Mouse (Mus musculus) urinary bladder, postnatal 4 days (tissue): ENCODE data around the gene Trex1.

Source experiments
- DNase-seq, 2 experiments: peaks; one replicate each; pipeline ENCODE4 v3.0.0; 2021 to 2022; ENCODE audit warnings: low spot score in 2 of 2

Trex1 gene

GRCm38 (mm10) chr9:109059136-109059903, at the start of gene Trex1:
Gene Trex1 (minus strand): TSS chr9:109059734.
- DNase-seq: peak; percentile 85 to 86

- no peak for DNase-seq
Observed at GRCm38 (mm10) chr9:109107341-109107740, 47.8 kb upstream of the Trex1 start.

GRCm38 (mm10) chr9:109105648-109106047, 46.1 kb upstream of the Trex1 start:
- no peak for DNase-seq

GRCm38 (mm10) chr9:109105011-109105410, 45.5 kb upstream of the Trex1 start:
- DNase-seq: no peak

DNA sequence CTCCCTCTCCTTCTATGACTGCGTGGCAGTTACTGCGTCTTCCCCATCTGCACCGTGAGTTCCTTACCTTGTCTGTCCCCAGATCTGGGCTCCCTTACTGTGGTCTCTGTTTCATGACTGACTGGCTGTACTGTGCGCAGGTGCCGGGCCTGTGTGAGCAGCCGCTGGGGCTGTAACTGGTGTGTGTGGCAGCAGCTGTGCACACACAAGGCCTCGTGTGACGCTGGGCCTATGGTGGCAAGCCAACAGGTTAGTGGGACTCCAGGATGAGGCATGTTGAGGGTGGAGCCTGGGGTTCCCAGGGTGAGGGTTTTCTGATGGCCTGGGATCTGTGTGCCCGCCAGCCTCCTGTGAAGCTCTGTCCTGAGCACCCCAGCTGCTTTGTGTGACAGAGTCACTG, 44.5 kb upstream of the Trex1 start:
- DNase-seq: no peak

DNA sequence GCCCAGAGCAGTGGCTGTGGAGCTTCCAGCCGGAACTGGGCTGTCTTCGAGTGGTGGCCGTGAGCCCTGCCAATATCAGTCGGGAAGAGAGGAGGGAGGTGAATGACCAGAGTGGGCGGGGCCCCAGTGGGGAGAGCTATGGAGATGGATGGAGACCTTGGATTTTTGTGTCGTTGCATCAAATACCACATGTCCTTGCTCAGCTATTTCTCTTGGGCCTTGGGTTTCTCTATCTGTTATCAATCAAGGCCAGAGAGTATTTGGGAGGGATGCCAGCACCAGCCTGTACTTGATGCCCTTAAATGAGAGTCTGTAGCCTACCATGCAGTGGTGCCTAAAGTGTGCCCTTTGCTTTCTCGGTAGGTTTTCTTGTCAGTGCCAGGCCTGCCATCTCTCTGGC, 43.7 kb upstream of the Trex1 start:
- DNase-seq: no peak

- no peak for DNase-seq
Observed at GRCm38 (mm10) chr9:109102541-109102940, 43.0 kb upstream of the Trex1 start.

DNA sequence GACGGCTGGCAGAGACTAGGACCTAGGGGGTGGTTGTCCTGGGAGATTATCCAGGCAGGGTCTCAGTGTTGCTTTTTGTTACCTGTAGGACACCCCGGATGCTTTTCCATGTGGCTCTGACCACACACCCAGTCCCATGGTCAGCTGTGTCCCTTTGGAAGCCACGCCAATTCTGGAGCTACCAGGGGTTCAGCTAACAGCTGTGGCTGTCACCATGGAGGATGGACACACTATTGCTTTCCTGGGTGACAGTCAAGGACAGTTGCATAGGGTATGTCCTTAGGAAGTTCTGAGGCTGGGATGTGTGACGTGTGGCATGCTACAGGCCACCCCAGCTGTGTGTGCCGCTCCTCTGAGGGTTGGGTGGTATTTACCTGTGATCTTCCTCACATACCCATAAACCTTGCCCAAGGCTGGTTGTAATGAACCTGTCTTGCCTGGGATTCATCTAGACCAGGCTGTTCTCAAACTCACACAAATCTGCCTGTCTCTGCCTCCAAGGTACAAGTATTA, 42.5 kb upstream of the Trex1 start:
- no peak for DNase-seq

DNA sequence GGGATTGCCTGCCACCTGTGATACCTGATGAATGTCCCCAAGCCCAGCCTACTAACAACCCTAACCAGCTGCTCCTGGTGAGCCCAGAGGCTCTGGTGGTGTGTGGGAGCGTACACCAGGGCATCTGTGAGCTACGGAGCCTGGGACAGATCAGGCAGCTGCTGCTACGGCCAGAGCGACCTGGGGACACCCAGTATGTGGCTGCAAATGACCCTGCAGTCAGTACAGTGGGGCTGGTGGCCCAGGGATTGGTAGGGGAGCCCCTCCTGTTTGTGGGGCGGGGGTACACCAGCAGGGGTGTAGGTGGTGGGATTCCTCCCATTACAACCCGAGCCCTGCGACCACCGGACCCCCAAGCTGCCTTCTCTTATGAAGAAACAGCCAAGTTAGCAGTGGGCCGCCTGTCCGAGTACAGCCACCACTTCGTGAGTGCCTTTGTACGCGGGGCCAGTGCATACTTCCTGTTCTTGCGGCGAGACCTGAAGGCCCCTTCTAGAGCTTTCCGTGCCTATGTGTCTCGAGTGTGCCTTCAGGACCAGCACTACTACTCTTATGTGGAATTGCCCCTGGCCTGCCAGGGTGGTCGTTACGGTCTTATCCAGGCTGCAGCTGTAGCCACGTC, 40.9 kb upstream of the Trex1 start:
- no peak for DNase-seq

GRCm38 (mm10) chr9:109098969-109099368, 39.4 kb upstream of the Trex1 start:
- peak in 1 of 2 experiments; percentile 59 for DNase-seq

GRCm38 (mm10) chr9:109098366-109098765, 38.8 kb upstream of the Trex1 start:
- DNase-seq: no peak

DNA sequence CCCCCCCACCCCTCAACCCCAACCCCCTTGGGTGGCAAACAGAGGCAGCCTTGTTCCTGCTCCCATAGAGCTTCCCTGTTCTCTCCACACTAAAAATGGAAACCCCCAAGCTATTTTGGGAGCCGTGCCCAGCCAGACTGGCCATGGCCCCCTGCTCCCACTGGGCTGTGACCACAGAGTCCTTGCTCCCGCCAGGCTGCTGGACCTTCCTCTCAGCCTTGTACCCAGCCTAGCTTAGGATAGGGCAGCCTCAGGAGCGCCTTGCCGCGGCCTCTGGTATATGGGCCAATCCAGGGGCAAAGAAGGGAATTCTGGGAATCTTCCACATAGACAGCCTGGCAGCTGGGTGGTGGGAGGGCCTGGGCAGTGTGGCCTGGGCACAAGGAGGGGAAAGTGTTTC, 38.3 kb upstream of the Trex1 start:
- no peak for DNase-seq

DNA sequence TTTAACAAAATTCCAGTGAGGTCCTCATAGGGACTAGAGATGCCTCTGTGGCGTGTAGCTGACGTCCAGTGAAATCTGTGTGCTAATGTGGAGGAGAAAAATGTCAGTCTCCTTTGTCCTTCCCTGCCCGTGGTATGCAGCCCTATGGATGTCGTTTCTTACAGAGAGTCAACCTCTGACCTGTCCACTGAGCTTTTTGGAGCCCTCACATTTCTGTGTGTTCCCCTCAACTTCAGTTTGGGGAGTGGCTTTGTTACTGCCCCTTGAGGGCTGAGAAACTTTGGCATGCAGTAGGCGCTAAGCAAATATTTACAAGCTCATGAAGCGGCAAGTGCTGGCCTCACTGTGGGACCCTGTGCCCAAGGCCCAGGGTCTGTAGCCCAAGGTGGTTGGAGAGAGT, 37.8 kb upstream of the Trex1 start:
- no peak for DNase-seq

- no peak for DNase-seq
Observed at GRCm38 (mm10) chr9:109096856-109097255, 37.3 kb upstream of the Trex1 start.

- no peak for DNase-seq
Observed at GRCm38 (mm10) chr9:109096251-109096661, 36.7 kb upstream of the Trex1 start.

DNA sequence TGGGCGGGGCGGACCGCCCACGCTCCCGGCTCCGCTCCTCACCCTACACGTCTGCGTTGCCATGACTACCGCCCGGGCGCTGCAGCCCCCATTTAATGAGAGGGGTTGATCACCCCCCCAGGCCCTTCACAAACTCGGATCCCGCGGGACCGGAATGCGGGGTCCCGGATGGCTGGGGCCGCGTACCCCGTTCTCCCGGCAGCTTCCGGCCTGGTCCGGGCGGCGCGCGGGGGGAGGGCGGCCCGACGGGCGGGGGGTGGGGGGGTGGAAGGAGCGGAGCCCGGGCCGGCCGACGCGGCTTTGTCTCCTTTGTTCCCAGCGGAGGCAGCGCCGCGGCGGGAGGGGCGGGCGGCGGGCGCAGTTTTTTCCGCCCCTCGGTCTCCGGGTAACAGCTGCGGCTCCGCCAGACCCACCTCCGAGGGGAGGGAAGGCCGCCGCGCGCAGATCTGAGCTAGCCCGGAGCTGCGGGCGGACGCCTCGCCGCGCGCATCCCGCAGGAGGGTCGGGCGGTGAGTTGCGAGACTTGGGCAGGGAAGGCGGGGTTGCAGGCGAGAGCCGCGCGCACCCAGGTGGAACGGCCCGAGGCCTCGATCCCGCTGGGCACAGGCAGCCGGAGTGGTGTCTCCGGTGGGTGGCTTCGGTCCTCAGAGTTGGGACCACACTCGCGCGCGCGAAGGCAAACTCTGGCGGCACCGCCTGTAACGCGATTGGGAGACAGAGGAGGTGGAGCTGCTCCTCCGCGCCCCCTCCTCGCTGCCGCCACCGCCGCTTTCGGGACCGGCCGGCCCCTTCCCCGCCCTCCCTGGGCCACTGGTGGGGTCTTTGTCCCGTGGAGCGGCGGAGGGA, 35.8 kb upstream of the Trex1 start, which contains the start of gene Plxnb1:
Gene Plxnb1 (plus strand): TSS at position 253 of the 846 bp plus-strand sequence.
- DNase-seq: peak; percentile 70 to 72

DNA sequence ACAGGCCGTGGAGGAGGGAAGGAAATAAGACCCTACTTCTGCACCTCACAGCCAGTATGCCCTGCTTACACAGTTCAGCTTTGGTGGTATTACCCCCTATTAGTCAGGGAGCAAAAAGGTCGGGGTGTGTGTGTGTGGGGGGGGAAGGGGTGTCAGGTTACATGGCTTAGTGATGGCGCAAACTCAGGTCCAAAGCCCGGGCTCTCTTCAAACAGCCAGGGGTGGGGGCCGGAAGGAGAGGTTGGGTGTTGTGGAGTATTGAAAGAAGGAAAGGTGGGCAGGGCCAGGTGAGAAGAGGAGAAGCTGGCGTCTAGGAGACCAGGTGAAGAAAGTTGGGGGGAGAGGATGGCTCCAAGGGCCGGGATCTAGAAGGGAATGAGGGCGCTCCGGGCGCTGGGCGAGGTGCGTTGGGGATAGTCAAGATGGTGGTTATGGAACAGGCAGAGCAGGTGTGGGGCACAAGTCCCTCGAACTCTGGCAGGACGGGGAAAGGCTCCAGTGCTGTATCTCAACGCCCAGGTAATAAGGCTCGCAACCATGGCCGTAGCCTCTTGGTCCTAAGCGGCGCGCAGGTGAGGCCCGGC, 35.1 kb upstream of the Trex1 start:
- DNase-seq: no peak

DNA sequence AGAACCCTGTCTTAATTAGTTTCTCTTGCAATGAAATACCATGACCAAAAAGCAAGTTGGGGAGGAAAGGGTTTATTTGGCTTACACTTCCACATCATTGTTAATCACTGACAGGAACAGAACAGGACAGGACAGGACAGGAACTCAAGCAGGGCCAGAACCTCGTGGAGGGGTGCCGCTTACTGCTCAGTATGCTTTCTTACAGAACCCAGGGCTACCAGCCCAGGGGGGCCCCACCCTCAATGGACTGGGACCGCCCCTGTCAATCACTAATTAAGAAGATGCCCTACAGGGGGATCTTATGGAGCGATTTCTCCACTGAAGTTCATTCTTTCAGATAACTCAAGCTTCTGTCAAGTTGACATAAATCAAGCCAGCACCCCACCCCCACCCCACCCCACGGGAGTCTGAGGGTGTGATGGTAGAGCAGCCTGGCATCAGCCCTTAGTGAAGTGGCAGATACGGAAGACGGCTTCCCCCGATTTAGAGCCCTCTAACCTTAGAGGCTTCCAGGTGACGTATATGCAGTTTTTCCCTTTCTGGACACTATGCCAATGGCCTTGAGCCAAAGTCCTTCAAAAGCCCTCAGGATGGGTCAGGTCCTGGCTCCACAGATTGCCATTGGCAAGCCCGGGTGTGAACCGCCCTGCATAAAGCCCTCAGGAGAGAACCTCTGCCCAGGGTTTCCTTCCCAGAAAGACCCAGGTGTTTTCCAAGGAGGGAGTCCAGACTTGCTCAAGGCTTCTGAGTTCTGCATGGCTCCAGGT, 34.4 kb upstream of the Trex1 start:
- DNase-seq: no peak

DNA sequence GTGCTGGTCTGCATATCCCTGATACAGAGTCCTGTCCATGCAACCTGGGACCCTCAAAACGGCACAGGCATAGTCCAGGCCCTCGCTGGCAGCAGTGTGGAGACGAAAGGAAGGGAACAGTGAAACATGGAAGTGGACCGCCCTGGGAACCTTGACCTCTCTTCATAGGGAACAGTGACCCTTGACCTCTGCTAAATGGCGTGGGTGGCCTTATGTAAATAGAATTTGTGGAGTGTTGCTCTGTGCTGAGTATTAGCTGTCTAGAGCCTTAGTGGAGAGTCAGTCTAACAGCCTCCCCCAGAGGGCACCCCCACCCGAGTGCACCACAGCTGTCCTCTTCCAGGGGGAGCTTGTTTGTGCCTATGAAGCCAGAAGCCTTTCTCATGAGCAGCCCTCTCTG, 33.3 kb upstream of the Trex1 start:
- no peak for DNase-seq

DNA sequence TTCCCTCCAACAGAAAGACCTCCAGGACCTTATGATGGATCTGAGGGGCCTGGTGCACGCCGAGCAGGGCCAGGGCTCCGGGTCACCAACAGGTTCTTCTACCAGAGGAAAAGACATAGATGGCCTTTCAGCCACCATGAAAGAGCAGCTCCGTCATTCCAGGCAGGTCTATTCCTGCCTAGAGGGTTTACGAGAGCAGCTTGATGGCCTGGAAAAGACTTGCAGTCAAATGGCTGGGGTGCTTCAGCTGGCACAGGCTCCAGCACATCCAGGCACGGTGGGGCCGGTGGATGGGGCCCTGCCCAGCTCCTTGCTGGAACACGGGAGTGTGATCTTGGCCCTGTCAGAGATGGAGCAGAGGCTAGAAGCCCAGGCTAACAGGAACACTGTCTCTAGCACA, 32.3 kb upstream of the Trex1 start:
- DNase-seq: no peak

DNA sequence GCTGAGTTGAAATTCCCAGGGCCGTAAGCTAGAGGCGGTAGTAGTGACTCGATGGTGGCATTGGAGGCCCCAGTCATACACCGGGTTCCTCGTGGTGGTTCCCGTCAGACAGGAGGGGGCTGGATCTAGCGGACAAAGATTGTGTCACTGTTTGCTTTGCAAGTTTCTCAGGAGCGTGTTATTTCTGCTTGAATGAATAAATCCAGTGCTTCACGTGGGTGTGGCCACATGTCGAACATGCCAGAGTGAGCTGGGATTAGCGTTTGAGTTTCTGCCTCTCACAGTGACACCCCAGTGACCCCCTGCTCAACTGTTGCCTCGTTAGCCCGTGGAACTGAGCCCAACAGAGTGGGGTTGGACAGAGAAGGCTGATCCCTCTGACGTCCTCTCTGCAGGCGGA, 30.9 kb upstream of the Trex1 start:
- no peak for DNase-seq
